Mouse (Mus musculus) layer of hippocampus, postnatal 14 days (tissue): ENCODE measurements at regions not wholly inside any gene's neighbourhood (a gene's known extent, or its start where the extent isn't known, plus 50 kb on each side); places are given as distances from the start of the nearest gene placed in this dataset.

Experiments used
- DNase-seq, 2 experiments: peaks; one replicate each; pipeline ENCODE4 v3.0.0; 2021 to 2022; ENCODE audit warnings: low spot score in 2 of 2, mixed read lengths in 1 of 2

GRCm38 (mm10) chr2:117959440-117959839 lies 152.2 kb upstream of the Thbs1 start:
- no peak for DNase-seq

GRCm38 (mm10) chr2:117962531-117962930 lies 149.1 kb upstream of the Thbs1 start:
- no peak for DNase-seq

GRCm38 (mm10) chr2:117963526-117963925 lies 148.2 kb upstream of the Thbs1 start:
- DNase-seq = no peak

GRCm38 (mm10) chr2:117965758-117966157 lies 145.9 kb upstream of the Thbs1 start:
- no peak for DNase-seq

- DNase-seq = no peak
These were observed 142.9 kb upstream of the Thbs1 start for GRCm38 (mm10) chr2:117968731-117969130.

- DNase-seq = no peak
These were observed 141.0 kb upstream of the Thbs1 start for GRCm38 (mm10) chr2:117970631-117971030.

- no peak for DNase-seq
These were observed 134.6 kb upstream of the Thbs1 start for GRCm38 (mm10) chr2:117977033-117977432.

- no peak for DNase-seq
These were observed 130.8 kb upstream of the Thbs1 start for GRCm38 (mm10) chr2:117980856-117981255.

- no peak for DNase-seq
These were observed 127.1 kb upstream of the Thbs1 start for GRCm38 (mm10) chr2:117984569-117984968.

GRCm38 (mm10) chr2:117987426-117988215 lies 124.1 kb upstream of the Thbs1 start:
- DNase-seq = no peak

GRCm38 (mm10) chr2:117988396-117989173 lies 123.1 kb upstream of the Thbs1 start:
- DNase-seq = no peak

GRCm38 (mm10) chr2:117989215-117989614 lies 122.5 kb upstream of the Thbs1 start:
- DNase-seq = no peak

GRCm38 (mm10) chr2:117996130-117997083 lies 115.3 kb upstream of the Thbs1 start:
- no peak for DNase-seq

GRCm38 (mm10) chr2:117999641-118000040 lies 112.0 kb upstream of the Thbs1 start:
- DNase-seq = no peak

GRCm38 (mm10) chr2:118004191-118004590 lies 107.5 kb upstream of the Thbs1 start:
- no peak for DNase-seq

GRCm38 (mm10) chr2:118007539-118008427 lies 103.9 kb upstream of the Thbs1 start:
- no peak for DNase-seq

GRCm38 (mm10) chr2:118011679-118012078 lies 100.0 kb upstream of the Thbs1 start:
- DNase-seq = no peak

- DNase-seq = no peak
These were observed 99.5 kb upstream of the Thbs1 start for GRCm38 (mm10) chr2:118012211-118012610.

- DNase-seq = no peak
These were observed 98.5 kb upstream of the Thbs1 start for GRCm38 (mm10) chr2:118013156-118013555.

- DNase-seq = no peak
These were observed 96.5 kb upstream of the Thbs1 start for GRCm38 (mm10) chr2:118015182-118015581.
